Mouse (Mus musculus) midbrain, embryonic 16.5 days (tissue): ENCODE data around the gene Olfr1230. TPM values are rescaled to one million over a fixed set of nuclear protein-coding genes. Genes with fewer than 3 reads are reported as not detected.

Experiments used
- ATAC-seq: fragments of 200-750 bp; cut with Nextera tagmentation; 2 replicates; pipeline ENCODE4 v1.8.0; 2017; ENCODE audit warnings: moderate TSS enrichment
- H3K27ac ChIP-seq: fragments of 300-500 bp; sonication (generic); 2 replicates; pipeline ENCODE4 v1.5.1; 2014; ENCODE audit warnings: mild to moderate bottlenecking, low read length, mixed read lengths
- H3K27me3 ChIP-seq: fragments of 300-500 bp; sonication (generic); 2 replicates; pipeline ENCODE4 v1.6.1; 2014; ENCODE audit warnings: low read depth, low read length, mixed read lengths; ENCODE audit not compliant: control insufficient read depth, insufficient read depth
- H3K36me3 ChIP-seq: fragments of 300-500 bp; sonication (generic); 2 replicates; pipeline ENCODE4 v1.6.1; 2014; ENCODE audit warnings: mild to moderate bottlenecking, low read length, moderate library complexity, mixed read lengths; ENCODE audit not compliant: control insufficient read depth, insufficient read depth
- H3K4me1 ChIP-seq: fragments of 300-500 bp; sonication (generic); 2 replicates; pipeline ENCODE4 v1.6.1; 2014; ENCODE audit warnings: mild to moderate bottlenecking, low read length, mixed read lengths; ENCODE audit not compliant: control insufficient read depth, insufficient read depth
- H3K4me2 ChIP-seq: fragments of 300-500 bp; sonication (generic); 2 replicates; pipeline ENCODE4 v1.6.1; 2014; ENCODE audit warnings: mild to moderate bottlenecking, low read length, mixed read lengths
- H3K4me3 ChIP-seq: fragments of 300-500 bp; sonication (generic); 2 replicates; pipeline ENCODE4 v1.5.1; 2014; ENCODE audit warnings: low read depth, mild to moderate bottlenecking, low read length, moderate library complexity, mixed read lengths
- H3K9ac ChIP-seq: fragments of 300-500 bp; sonication (generic); 2 replicates; pipeline ENCODE4 v1.6.1; 2014; ENCODE audit warnings: low read depth, low read length, mixed read lengths
- H3K9me3 ChIP-seq: fragments of 300-500 bp; sonication (generic); replicated peaks from 2 replicates; pipeline ENCODE4 v1.6.1; 2014; ENCODE audit warnings: mild to moderate bottlenecking, low read length, mixed read lengths; ENCODE audit not compliant: control insufficient read depth, poor library complexity, severe bottlenecking
- WGBS: fragments of 180-500 bp; shearing (Covaris S2); extraction: QIAGEN DNeasy Blood & Tissue Kit; methylation state at CpG from one replicate; pipeline ENCODE4 v1.1.7; 2014; 5-methylcytosine and 5-hydroxymethylcytosine counted together
- polyA plus RNA-seq: library from polyadenylated mRNA; unstranded; fragments of >200 nt; fragmentation: Nextera tagmentation; extraction: Ambion mirVana; gene quantifications from 2 replicates; pipeline ENCODE4 v1.2.1, GENCODE M21; 2015

Olfr1230 gene
- not detected in 2 replicates for polyA plus RNA-seq

- Histone ChIP-seq H3K36me3 (no peaks in the 10 kb centered on the region), H3K27me3 (no peaks in the 10 kb centered on the region), H3K27ac (no peak within 1 kb of the TSS), H3K9me3 (no peaks in the 10 kb centered on the region), H3K9ac (no peak within 1 kb of the TSS), H3K4me3 (no peak within 1 kb of the TSS), H3K4me1 (no peaks in the 10 kb centered on the region), H3K4me2 (no peak within 1 kb of the TSS)
- no peak for ATAC-seq
- 91% methylated on average over 1 of the region's 1 CpGs for WGBS
These were observed at the start of gene Olfr1230 for GRCm38 (mm10) chr2:89297168-89297567. Gene Olfr1230 (minus strand): TSS chr2:89297268.

GRCm38 (mm10) chr2:89342298-89342697 is 45.2 kb upstream of the Olfr1230 start, which contains the start of gene Olfr1233:
Gene Olfr1233 (minus strand): TSS chr2:89342398.
- H3K4me2 ChIP-seq = no peak within 1 kb of the TSS
- H3K4me3 ChIP-seq = no peak within 1 kb of the TSS
- no peaks in the 10 kb centered on the region for H3K4me1 ChIP-seq
- no peaks in the 10 kb centered on the region for H3K36me3 ChIP-seq
- no peaks in the 10 kb centered on the region for H3K9me3 ChIP-seq
- H3K9ac ChIP-seq = no peak within 1 kb of the TSS
- no peak for ATAC-seq
- H3K27ac ChIP-seq = no peak within 1 kb of the TSS
- H3K27me3 ChIP-seq = no peaks in the 10 kb centered on the region

DNA sequence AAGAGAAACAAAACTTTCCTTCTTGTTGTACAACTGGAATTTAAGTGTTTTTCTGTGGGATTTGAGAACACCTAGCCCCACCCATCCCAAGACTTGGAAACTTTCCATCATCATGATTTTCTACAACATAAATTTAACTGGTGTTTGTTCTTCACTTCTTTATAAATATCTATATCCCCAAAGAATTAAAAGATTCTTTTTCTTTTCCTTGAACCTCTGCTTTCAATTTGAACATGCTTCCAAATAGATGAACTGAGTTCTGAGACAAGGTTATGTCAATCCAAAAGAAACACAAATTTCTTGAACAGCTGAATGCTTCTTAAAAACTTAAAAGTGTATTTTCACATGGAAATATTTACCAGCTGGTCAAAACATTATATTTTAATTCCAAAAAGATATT is 32.5 kb upstream of the Olfr1230 start, which contains the start of gene Olfr1232:
TSS of gene Olfr1232 (minus strand) at position 101 of the 400 bp plus-strand sequence.
- no peak within 1 kb of the TSS for H3K27ac ChIP-seq
- no peaks in the 10 kb centered on the region for H3K9me3 ChIP-seq
- no peaks in the 10 kb centered on the region for H3K27me3 ChIP-seq
- no peak for ATAC-seq
- no peak within 1 kb of the TSS for H3K4me2 ChIP-seq
- H3K9ac ChIP-seq = no peak within 1 kb of the TSS
- H3K4me1 ChIP-seq = no peaks in the 10 kb centered on the region
- H3K36me3 ChIP-seq = no peaks in the 10 kb centered on the region
- no peak within 1 kb of the TSS for H3K4me3 ChIP-seq

DNA sequence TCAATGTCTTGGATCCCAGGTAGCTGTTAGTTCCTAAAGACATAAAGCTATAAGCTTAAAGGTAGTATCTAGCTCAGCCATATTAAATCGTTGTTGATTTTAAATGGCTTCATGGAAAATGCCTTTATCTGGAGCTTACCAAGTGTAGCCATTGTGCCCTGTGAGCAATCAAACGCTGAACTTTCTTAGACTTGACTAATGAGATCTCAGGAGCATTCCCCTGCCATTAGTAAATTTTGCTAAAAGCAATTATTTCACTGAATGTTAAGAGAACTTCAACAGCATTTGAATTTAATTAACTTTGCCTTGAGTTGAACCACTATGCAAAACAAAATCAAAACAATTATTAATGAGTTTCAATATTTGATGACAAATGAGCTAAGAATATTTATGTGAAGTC is 9.9 kb upstream of the Olfr1230 start, which contains the start of gene Olfr1231:
TSS of gene Olfr1231 (minus strand) at position 101 of the 400 bp plus-strand sequence.
- Histone ChIP-seq H3K9me3 (no peaks in the 10 kb centered on the region), H3K4me3 (no peak within 1 kb of the TSS), H3K27ac (no peak within 1 kb of the TSS), H3K4me1 (no peaks in the 10 kb centered on the region), H3K4me2 (no peak within 1 kb of the TSS), H3K9ac (no peak within 1 kb of the TSS), H3K27me3 (no peaks in the 10 kb centered on the region), H3K36me3 (no peaks in the 10 kb centered on the region)
- ATAC-seq = peak; percentile 54; the same call in 1 of the 2 replicates
- 65% methylated on average over 2 of the region's 2 CpGs for WGBS

DNA sequence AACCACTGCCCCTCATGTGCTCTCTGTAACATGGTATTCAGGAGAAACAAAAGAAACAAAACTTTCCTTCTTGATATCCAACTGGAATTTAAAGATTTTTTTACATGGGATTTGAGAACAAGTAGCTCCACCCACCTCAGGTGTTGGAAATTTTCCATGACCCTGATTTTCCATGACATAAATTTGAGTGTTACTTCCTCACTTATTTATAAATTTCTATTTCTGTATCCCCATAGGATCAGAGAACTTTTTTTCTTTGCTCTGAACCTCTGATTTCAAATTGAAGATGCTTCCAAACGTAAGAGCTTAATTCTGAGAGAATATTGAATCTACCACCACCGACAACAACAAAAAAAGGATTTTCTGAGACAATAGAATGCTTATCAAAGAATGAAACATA is 9.2 kb downstream of the Olfr1230 start, which contains the start of gene Olfr1229:
TSS of gene Olfr1229 (minus strand) at position 101 of the 400 bp plus-strand sequence.
- Histone ChIP-seq H3K4me1 (no peaks in the 10 kb centered on the region), H3K4me3 (no peak within 1 kb of the TSS), H3K4me2 (no peak within 1 kb of the TSS), H3K27ac (no peak within 1 kb of the TSS), H3K36me3 (no peaks in the 10 kb centered on the region), H3K9ac (no peak within 1 kb of the TSS), H3K9me3 (no peaks in the 10 kb centered on the region), H3K27me3 (no peaks in the 10 kb centered on the region)
- ATAC-seq = no peak
- 74% methylated on average over 2 of the region's 2 CpGs for WGBS

- Histone ChIP-seq H3K36me3 (no peaks in the 10 kb centered on the region), H3K4me2 (no peak within 1 kb of the TSS), H3K4me1 (no peaks in the 10 kb centered on the region), H3K27me3 (no peaks in the 10 kb centered on the region), H3K9ac (no peak within 1 kb of the TSS), H3K9me3 (no peaks in the 10 kb centered on the region), H3K27ac (no peak within 1 kb of the TSS), H3K4me3 (no peak within 1 kb of the TSS)
- no peak for ATAC-seq
These were observed 43.1 kb downstream of the Olfr1230 start, which contains the start of gene Olfr1228 for GRCm38 (mm10) chr2:89253962-89254361. Gene Olfr1228 (minus strand): TSS chr2:89254062.

Other genes starting within 250 kb of the Olfr1230 start
- not detected in 2 replicates for gene Olfr1218, start 236.1 kb downstream of the Olfr1230 start, polyA plus RNA-seq
- gene Olfr1219, start 213.8 kb downstream of the Olfr1230 start, polyA plus RNA-seq = not detected in 2 replicates
- not detected in 2 replicates for gene Olfr1220, start 190.4 kb downstream of the Olfr1230 start, polyA plus RNA-seq
- not detected in 2 replicates for gene Olfr1221, start 180.0 kb downstream of the Olfr1230 start, polyA plus RNA-seq
- gene Olfr1222, start 164.2 kb downstream of the Olfr1230 start, polyA plus RNA-seq = not detected in 2 replicates
- not detected in 2 replicates for gene Olfr1223, start 145.7 kb downstream of the Olfr1230 start, polyA plus RNA-seq
- gene Olfr1224-ps1, start 133.2 kb downstream of the Olfr1230 start, polyA plus RNA-seq = not detected in 2 replicates
- gene Olfr1225, start 122.6 kb downstream of the Olfr1230 start, polyA plus RNA-seq = not detected in 2 replicates
- not detected in 2 replicates for gene Olfr1226, start 97.2 kb downstream of the Olfr1230 start, polyA plus RNA-seq
- not detected in 2 replicates for gene Olfr1228, start 43.2 kb downstream of the Olfr1230 start, polyA plus RNA-seq
- gene Olfr1229, start 9.3 kb downstream of the Olfr1230 start, polyA plus RNA-seq = not detected in 2 replicates
- gene Olfr1231, start 9.8 kb upstream of the Olfr1230 start, polyA plus RNA-seq = not detected in 2 replicates
- gene Olfr1232, start 32.4 kb upstream of the Olfr1230 start, polyA plus RNA-seq = not detected in 2 replicates
- gene Olfr1233, start 45.1 kb upstream of the Olfr1230 start, polyA plus RNA-seq = not detected in 2 replicates
- gene Olfr1234, start 67.6 kb upstream of the Olfr1230 start, polyA plus RNA-seq = not detected in 2 replicates
- gene Olfr1238, start 112.4 kb upstream of the Olfr1230 start, polyA plus RNA-seq = not detected in 2 replicates
- not detected in 2 replicates for gene Olfr1239, start 123.1 kb upstream of the Olfr1230 start, polyA plus RNA-seq
- not detected in 2 replicates for gene Olfr1240, start 145.7 kb upstream of the Olfr1230 start, polyA plus RNA-seq
- gene Olfr1241, start 189.9 kb upstream of the Olfr1230 start, polyA plus RNA-seq = not detected in 2 replicates
- not detected in 2 replicates for gene Olfr1242, start 201.1 kb upstream of the Olfr1230 start, polyA plus RNA-seq
- not detected in 2 replicates for gene Olfr1243, start 234.2 kb upstream of the Olfr1230 start, polyA plus RNA-seq